Mouse (Mus musculus) stomach, postnatal 0 days (tissue): ENCODE measurements around the gene Arid5b. TPM values are rescaled to one million over a fixed set of nuclear protein-coding genes. Genes with fewer than 3 reads are reported as not detected.
A peak's percentile ranks its signal among the peaks of the same experiment; 100 is the strongest.

Experiments used
- ATAC-seq: fragments of 200-750 bp; cut with Nextera tagmentation; 2 replicates; pipeline ENCODE4 v1.8.0; 2017; ENCODE audit not compliant: low FRiP score, low TSS enrichment
- DNase-seq: peaks from one replicate; pipeline ENCODE4 v3.0.0-alpha.2; 2016; ENCODE audit warnings: low spot score
- H3K27ac ChIP-seq: fragments of 300-500 bp; sonication (generic); replicated peaks from 2 replicates; pipeline ENCODE4 v1.5.1; 2014; ENCODE audit warnings: mild to moderate bottlenecking, control low read depth
- H3K27me3 ChIP-seq: fragments of 300-500 bp; sonication (generic); 2 replicates; pipeline ENCODE4 v1.6.1; 2014; ENCODE audit warnings: low read length; ENCODE audit not compliant: control insufficient read depth, insufficient read depth
- H3K36me3 ChIP-seq: fragments of 300-500 bp; sonication (generic); 2 replicates; pipeline ENCODE4 v1.6.1; 2014; ENCODE audit warnings: low read length, mixed read lengths; ENCODE audit not compliant: control insufficient read depth, insufficient read depth
- H3K4me1 ChIP-seq: fragments of 300-500 bp; sonication (generic); replicated peaks from 2 replicates; pipeline ENCODE4 v1.6.1; 2014; ENCODE audit warnings: antibody characterized with exemption; ENCODE audit not compliant: control insufficient read depth, insufficient read depth
- H3K4me2 ChIP-seq: fragments of 300-500 bp; sonication (generic); replicated peaks from 2 replicates; pipeline ENCODE4 v1.6.1; 2014; ENCODE audit warnings: low read depth, mild to moderate bottlenecking, control low read depth, moderate library complexity
- H3K4me3 ChIP-seq: fragments of 300-500 bp; sonication (generic); 2 replicates; pipeline ENCODE4 v1.5.1; 2014; ENCODE audit warnings: low read depth, low read length, control low read depth
- H3K9ac ChIP-seq: fragments of 300-500 bp; sonication (generic); 2 replicates; pipeline ENCODE4 v1.6.1; 2014; ENCODE audit warnings: mild to moderate bottlenecking, low read length, control low read depth, mixed read lengths
- H3K9me3 ChIP-seq: fragments of 300-500 bp; sonication (generic); 2 replicates; pipeline ENCODE4 v1.6.1; 2016; ENCODE audit warnings: low read length; ENCODE audit not compliant: control insufficient read depth
- CTCF ChIP-seq: IDR thresholded peaks from 2 replicates; pipeline ENCODE4 v1.5.1; 2016; ENCODE audit warnings: antibody characterized with exemption, low read depth, mild to moderate bottlenecking, moderate library complexity
- EP300 ChIP-seq: optimal IDR thresholded peaks from 2 replicates; pipeline ENCODE3; 2016; ENCODE audit warnings: antibody characterized with exemption
- WGBS: fragments of 180-500 bp; shearing (Covaris S2); extraction: QIAGEN DNeasy Blood & Tissue Kit; methylation state at CpG from one replicate; pipeline ENCODE4 v1.1.7; 2014; 5-methylcytosine and 5-hydroxymethylcytosine counted together
- polyA plus RNA-seq: library from polyadenylated mRNA; unstranded; fragments of >200 nt; fragmentation: Nextera tagmentation; extraction: Ambion mirVana; gene quantifications from 2 replicates; pipeline ENCODE4 v1.2.1, GENCODE M21; 2015

Arid5b gene
- polyA plus RNA-seq, 1 experiment from 2014 or later = 18.3 TPM

- Histone ChIP-seq H3K4me3 (no peak overlapping the region), H3K4me2 (no peak overlapping the region), H3K4me1 (no peaks in the 10 kb centered on the region), H3K9ac (no peak overlapping the region), H3K27me3 (no peaks in the 10 kb centered on the region), H3K27ac (no peak overlapping the region), H3K36me3 (no peaks in the 10 kb centered on the region), H3K9me3 (no peaks in the 10 kb centered on the region)
- DNase-seq (no peak), ATAC-seq (no peak)
- WGBS = 82% methylated on average over 10 of the region's 10 CpGs
- no peak for TF ChIP-seq EP300
- no peak for TF ChIP-seq CTCF
Observed at GRCm38 (mm10) chr10:68079910-68080670, 198.4 kb downstream of the Arid5b start.

GRCm38 (mm10) chr10:68078708-68079107, 199.8 kb downstream of the Arid5b start:
- Histone ChIP-seq H3K27ac (no peak overlapping the region), H3K9me3 (no peaks in the 10 kb centered on the region), H3K36me3 (no peaks in the 10 kb centered on the region), H3K9ac (no peak overlapping the region), H3K27me3 (no peaks in the 10 kb centered on the region), H3K4me1 (no peaks in the 10 kb centered on the region), H3K4me3 (no peak overlapping the region), H3K4me2 (no peak overlapping the region)
- WGBS = 95% methylated on average over 3 of the region's 3 CpGs
- no peak for TF ChIP-seq CTCF
- TF ChIP-seq EP300 = no peak
- ATAC-seq (no peak), DNase-seq (no peak)

DNA sequence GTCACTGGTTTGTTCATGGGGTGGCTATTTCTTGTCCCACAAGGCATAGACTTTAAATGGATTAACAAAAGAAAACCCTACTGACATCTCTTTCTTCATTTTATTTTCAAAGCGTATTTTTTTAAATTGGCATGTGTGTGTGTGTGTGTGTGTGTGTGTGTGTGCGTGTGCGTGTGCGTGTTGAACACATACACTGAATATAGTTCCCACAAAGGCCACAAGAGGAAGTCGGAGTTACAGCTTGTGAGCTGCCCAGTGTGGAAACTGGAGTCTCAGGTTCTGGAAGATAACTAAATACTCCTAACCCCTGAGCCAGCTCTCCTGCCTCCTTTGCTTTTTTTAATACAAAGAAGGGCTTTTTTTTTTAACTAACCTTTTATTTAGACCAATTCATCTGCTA, 203.4 kb downstream of the Arid5b start:
- no peak for DNase-seq
- Histone ChIP-seq H3K27ac (no peak overlapping the region), H3K9ac (no peak overlapping the region), H3K4me3 (no peak overlapping the region), H3K4me1 (no peaks in the 10 kb centered on the region), H3K4me2 (no peak overlapping the region), H3K27me3 (no peaks in the 10 kb centered on the region), H3K36me3 (no peaks in the 10 kb centered on the region), H3K9me3 (no peaks in the 10 kb centered on the region)
- no peak for ATAC-seq
- WGBS = 91% methylated on average over 5 of the region's 5 CpGs
- TF ChIP-seq CTCF (no peak), EP300 (no peak)

DNA sequence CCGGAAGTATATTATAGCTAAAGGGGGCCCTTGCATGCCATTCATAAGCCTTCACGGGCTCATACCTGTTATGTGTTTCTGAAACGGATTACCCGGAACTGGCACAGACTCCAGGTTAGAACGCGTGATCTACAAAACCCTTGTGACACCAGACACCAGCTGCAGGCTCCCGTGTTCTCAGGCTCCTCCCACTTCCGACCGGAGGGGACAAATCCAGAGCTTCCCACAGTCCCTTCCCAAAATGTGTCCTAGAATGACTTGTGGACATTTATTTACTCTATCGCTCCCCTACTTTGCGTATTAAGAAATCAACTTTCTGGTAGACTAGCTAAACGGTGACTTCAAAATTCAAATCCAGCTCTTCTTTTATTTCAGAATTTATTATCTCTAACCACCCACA, 204.2 kb downstream of the Arid5b start:
- Histone ChIP-seq H3K9ac (no peak overlapping the region), H3K4me1 (no peaks in the 10 kb centered on the region), H3K4me2 (no peak overlapping the region), H3K4me3 (no peak overlapping the region), H3K9me3 (no peaks in the 10 kb centered on the region), H3K36me3 (no peaks in the 10 kb centered on the region), H3K27ac (no peak overlapping the region), H3K27me3 (no peaks in the 10 kb centered on the region)
- no peak for TF ChIP-seq CTCF
- TF ChIP-seq EP300 = no peak
- ATAC-seq = no peak
- DNase-seq = no peak
- WGBS = 79% methylated on average over 12 of the region's 12 CpGs

GRCm38 (mm10) chr10:68072626-68073025, 205.9 kb downstream of the Arid5b start:
- no peak for DNase-seq
- TF ChIP-seq EP300 (no peak), CTCF (no peak)
- Histone ChIP-seq H3K9me3 (no peaks in the 10 kb centered on the region), H3K4me2 (no peak overlapping the region), H3K4me1 (no peaks in the 10 kb centered on the region), H3K36me3 (no peaks in the 10 kb centered on the region), H3K9ac (no peak overlapping the region), H3K4me3 (no peak overlapping the region), H3K27ac (no peak overlapping the region), H3K27me3 (no peaks in the 10 kb centered on the region)
- no peak for ATAC-seq
- WGBS = 92% methylated on average over 4 of the region's 4 CpGs

DNA sequence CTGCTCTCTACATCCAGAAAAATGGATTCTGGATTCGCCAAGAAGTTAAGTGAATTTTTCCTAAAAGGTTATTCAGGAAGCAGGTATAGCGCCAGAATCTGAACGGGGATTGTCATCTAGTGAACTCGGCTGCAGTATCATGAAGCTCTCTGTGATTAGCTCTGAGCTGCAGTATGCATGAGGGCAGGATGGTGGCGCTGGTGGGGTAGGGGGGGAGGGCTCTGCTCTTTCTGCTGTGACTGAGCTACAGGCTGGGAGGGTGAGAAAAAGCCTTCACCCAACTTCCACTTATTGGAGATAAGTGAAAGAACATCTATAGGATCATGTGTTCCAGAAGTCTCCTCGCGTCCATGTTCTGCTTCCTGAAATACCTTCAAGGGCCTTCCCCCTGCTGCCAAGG, 207.5 kb downstream of the Arid5b start:
- Histone ChIP-seq H3K4me3 (no peak overlapping the region), H3K9ac (no peak overlapping the region), H3K4me1 (no peaks in the 10 kb centered on the region), H3K4me2 (no peak overlapping the region), H3K27me3 (no peaks in the 10 kb centered on the region), H3K27ac (no peak overlapping the region), H3K9me3 (no peaks in the 10 kb centered on the region), H3K36me3 (no peaks in the 10 kb centered on the region)
- ATAC-seq (no peak), DNase-seq (no peak)
- peak; percentile 23; the same call in 1 of the 2 replicates for TF ChIP-seq CTCF
- TF ChIP-seq EP300 = no peak
- WGBS = 82% methylated on average over 7 of the region's 7 CpGs
